Mouse (Mus musculus): ENCODE measurements around the gene Cd81.

GRCm38 (mm10) chr7:143015755-143016423 lies 36.6 kb upstream of the Cd81 start:
- TF ChIP-seq CTCF (IDR thresholded peaks at IDR 0.05; ENCODE audit: extremely low read depth, insufficient read length, insufficient replicate concordance, low read depth, low read length) (no peak), POLR2A (IDR thresholded peaks at IDR 0.05; ENCODE audit: low read depth, low read length) (no peak)

Data from small intestine, adult 2 months (tissue).